Mouse (Mus musculus): ENCODE data around the gene Sstr3. TPM values are rescaled to one million over a fixed set of nuclear protein-coding genes. Genes with fewer than 3 reads are reported as not detected.

The Sstr3 gene
- polyA plus RNA-seq, 1 experiment from 2014 or later = 0.36 TPM

- Histone ChIP-seq H3K9me3 (ENCODE audit: low read length) (no peaks in the 10 kb centered on the region), H3K36me3 (ENCODE audit: insufficient read depth, low read length) (no peaks in the 10 kb centered on the region), H3K4me2 (replicated peaks; ENCODE audit: low read depth, low read length) (no peak overlapping the region; the same call in 1 of the 2 replicates), H3K27ac (ENCODE audit: low read length) (no peak overlapping the region), H3K27me3 (ENCODE audit: insufficient read depth, low read length) (no peaks in the 10 kb centered on the region), H3K4me3 (ENCODE audit: low read length) (no peak overlapping the region), H3K4me1 (ENCODE audit: insufficient read depth, low read length) (peaks cover 45% of the 10 kb centered on the region), H3K9ac (replicated peaks; ENCODE audit: low read length) (no peak overlapping the region)
- 72% methylated on average over 10 of the region's 10 CpGs for WGBS
- ATAC-seq (ENCODE audit: low FRiP score, low TSS enrichment) = no peak
These were observed 11.7 kb downstream of the Sstr3 start for GRCm38 (mm10) chr15:78532566-78533345.

- Histone ChIP-seq H3K9me3 (ENCODE audit: low read length) (no peaks in the 10 kb centered on the region), H3K4me2 (replicated peaks; ENCODE audit: low read depth, low read length) (peak overlapping the region; percentile 56), H3K36me3 (ENCODE audit: insufficient read depth, low read length) (no peaks in the 10 kb centered on the region), H3K9ac (replicated peaks; ENCODE audit: low read length) (peak overlapping the region; percentile 70), H3K4me1 (ENCODE audit: insufficient read depth, low read length) (peaks cover 52% of the 10 kb centered on the region), H3K27me3 (ENCODE audit: insufficient read depth, low read length) (no peaks in the 10 kb centered on the region), H3K27ac (ENCODE audit: low read length) (peak overlapping the region; percentile 85), H3K4me3 (ENCODE audit: low read length) (peak overlapping the region; percentile 45)
- WGBS = 0% methylated on average over 25 of the region's 25 CpGs
- peak; percentile 71 for ATAC-seq (ENCODE audit: low FRiP score, low TSS enrichment)
These were observed 12.5 kb downstream of the Sstr3 start for GRCm38 (mm10) chr15:78531901-78532469.

DNA sequence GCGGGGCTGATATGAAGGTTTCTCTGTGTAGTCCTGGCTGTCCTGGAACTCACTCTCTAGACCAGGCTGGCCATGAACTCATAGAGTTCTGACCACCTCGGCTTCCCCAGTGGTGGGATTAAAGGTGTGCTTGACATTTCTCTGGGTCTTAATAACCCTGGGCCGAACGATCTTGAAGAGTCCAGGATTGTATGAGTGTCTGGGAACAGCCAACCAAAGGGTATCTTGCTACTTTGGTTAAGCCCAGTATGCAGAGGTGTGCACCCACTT is 13.1 kb downstream of the Sstr3 start:
- Histone ChIP-seq H3K9ac (replicated peaks; ENCODE audit: low read length) (peak overlapping the region; percentile 70), H3K4me3 (ENCODE audit: low read length) (peak overlapping the region; percentile 45), H3K4me1 (ENCODE audit: insufficient read depth, low read length) (peaks cover 54% of the 10 kb centered on the region), H3K9me3 (ENCODE audit: low read length) (no peaks in the 10 kb centered on the region), H3K36me3 (ENCODE audit: insufficient read depth, low read length) (no peaks in the 10 kb centered on the region), H3K4me2 (replicated peaks; ENCODE audit: low read depth, low read length) (peak overlapping the region; percentile 56), H3K27ac (ENCODE audit: low read length) (peak overlapping the region; percentile 85), H3K27me3 (ENCODE audit: insufficient read depth, low read length) (no peaks in the 10 kb centered on the region)
- ATAC-seq (ENCODE audit: low FRiP score, low TSS enrichment) = no peak
- 82% methylated on average over 4 of the region's 4 CpGs for WGBS

DNA sequence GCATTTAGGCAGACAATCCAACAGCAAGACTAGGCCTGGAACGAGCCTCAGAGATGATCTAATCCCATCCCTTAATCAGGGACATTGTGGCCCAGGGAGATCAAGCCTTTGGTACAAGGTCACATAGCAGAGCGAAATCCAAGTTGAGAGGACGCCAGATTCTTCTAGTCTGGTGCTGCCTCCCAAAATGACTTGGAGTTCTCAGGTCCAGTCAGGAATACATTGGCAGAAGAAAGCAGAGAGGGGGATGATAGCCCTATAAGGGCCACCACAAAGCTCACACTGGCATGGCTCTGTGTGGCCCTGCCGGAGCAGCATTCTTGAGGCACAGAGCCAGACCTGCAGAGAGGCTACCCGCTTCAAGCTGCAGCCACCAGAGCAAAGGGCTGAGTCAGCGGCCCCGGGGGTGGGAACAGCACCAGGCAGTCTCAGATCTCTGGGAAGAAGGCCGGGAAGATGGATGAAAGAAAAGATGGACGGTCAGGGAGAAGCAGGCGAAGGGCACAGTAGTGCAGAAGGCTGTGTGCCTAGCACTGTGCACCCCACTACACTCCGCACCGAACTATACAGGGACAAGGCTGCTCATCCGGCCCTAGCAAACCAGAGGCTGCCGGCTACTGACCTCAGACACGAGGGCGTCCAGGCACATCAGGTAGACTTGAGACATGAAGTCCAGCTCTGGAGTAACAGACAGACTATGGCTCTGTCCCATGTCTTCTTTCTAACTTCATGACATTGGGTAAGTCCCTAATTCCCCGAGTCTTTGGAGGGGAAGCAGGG is 13.6 kb downstream of the Sstr3 start, which contains the start of gene C1qtnf6:
C1qtnf6 (minus strand) TSS at position 746 of the 780 bp plus-strand sequence.
- 65% methylated on average over 17 of the region's 17 CpGs for WGBS
- peak within 1 kb of the TSS; percentile 70 for H3K9ac ChIP-seq (replicated peaks; ENCODE audit: low read length)

GRCm38 (mm10) chr15:78530141-78530540 is 14.3 kb downstream of the Sstr3 start:
- peak overlapping the region; percentile 88 for H3K27ac ChIP-seq (ENCODE audit: low read length)
- H3K4me3 ChIP-seq (ENCODE audit: low read length) = no peak overlapping the region
- H3K9me3 ChIP-seq (ENCODE audit: low read length) = no peaks in the 10 kb centered on the region
- ATAC-seq (ENCODE audit: low FRiP score, low TSS enrichment) = no peak
- H3K27me3 ChIP-seq (ENCODE audit: insufficient read depth, low read length) = no peaks in the 10 kb centered on the region
- H3K36me3 ChIP-seq (ENCODE audit: insufficient read depth, low read length) = no peaks in the 10 kb centered on the region
- peak overlapping the region; percentile 72; the same call in 1 of the 2 replicates for H3K9ac ChIP-seq (replicated peaks; ENCODE audit: low read length)
- peak overlapping the region; percentile 62 for H3K4me2 ChIP-seq (replicated peaks; ENCODE audit: low read depth, low read length)
- peaks cover 54% of the 10 kb centered on the region for H3K4me1 ChIP-seq (ENCODE audit: insufficient read depth, low read length)
- WGBS = 58% methylated on average over 3 of the region's 3 CpGs

More for the DNA sequence above, 13.6 kb downstream of the Sstr3 start, which contains the start of gene C1qtnf6:
- no peaks in the 10 kb centered on the region for H3K9me3 ChIP-seq (ENCODE audit: low read length)
- no peaks in the 10 kb centered on the region for H3K27me3 ChIP-seq (ENCODE audit: insufficient read depth, low read length)
- ATAC-seq (ENCODE audit: low FRiP score, low TSS enrichment) = no peak
- H3K4me3 ChIP-seq (ENCODE audit: low read length) = peak within 1 kb of the TSS; percentile 45
- no peaks in the 10 kb centered on the region for H3K36me3 ChIP-seq (ENCODE audit: insufficient read depth, low read length)
- H3K4me2 ChIP-seq (replicated peaks; ENCODE audit: low read depth, low read length) = peak within 1 kb of the TSS; percentile 56
- H3K27ac ChIP-seq (ENCODE audit: low read length) = peak within 1 kb of the TSS; percentile 85
- H3K4me1 ChIP-seq (ENCODE audit: insufficient read depth, low read length) = peaks cover 54% of the 10 kb centered on the region

DNA sequence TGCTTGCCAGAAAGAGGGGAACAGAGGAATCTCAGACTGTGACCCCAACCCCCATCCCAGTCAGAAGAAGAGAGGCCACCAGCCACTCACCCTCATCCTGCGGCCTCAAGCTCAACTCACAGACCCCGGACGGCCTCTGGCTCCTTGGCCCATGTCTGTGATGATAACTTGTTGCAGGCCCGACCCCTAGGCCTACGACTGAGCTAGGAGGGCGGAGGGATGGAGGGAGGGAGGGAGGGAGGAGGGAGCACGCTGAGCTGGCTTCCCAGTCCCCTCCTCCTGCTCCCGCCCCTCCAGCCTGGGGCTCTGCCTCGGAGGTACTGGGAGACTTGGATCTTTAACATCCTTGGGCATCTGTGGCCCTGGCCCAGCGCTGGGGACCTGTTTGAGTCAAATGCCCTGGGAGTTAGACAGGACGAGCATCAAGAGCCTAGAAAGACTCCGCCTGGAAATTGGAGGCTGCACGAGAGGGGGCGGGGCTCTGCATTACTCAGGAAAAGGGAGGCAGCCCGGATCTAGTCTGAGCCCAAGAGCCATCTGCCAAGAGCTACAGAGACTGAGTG is 15.0 kb downstream of the Sstr3 start:
- Histone ChIP-seq H3K27ac (ENCODE audit: low read length) (peak overlapping the region; percentile 88), H3K36me3 (ENCODE audit: insufficient read depth, low read length) (no peaks in the 10 kb centered on the region), H3K4me3 (ENCODE audit: low read length) (peak overlapping the region; percentile 44), H3K9me3 (ENCODE audit: low read length) (no peaks in the 10 kb centered on the region), H3K9ac (replicated peaks; ENCODE audit: low read length) (peak overlapping the region; percentile 72), H3K4me1 (ENCODE audit: insufficient read depth, low read length) (peaks cover 54% of the 10 kb centered on the region), H3K27me3 (ENCODE audit: insufficient read depth, low read length) (no peaks in the 10 kb centered on the region), H3K4me2 (replicated peaks; ENCODE audit: low read depth, low read length) (peak overlapping the region; percentile 62)
- peak; percentile 72 for ATAC-seq (ENCODE audit: low FRiP score, low TSS enrichment)
- WGBS = 0% methylated on average over 15 of the region's 15 CpGs

GRCm38 (mm10) chr15:78528726-78529411 is 15.6 kb downstream of the Sstr3 start:
- ATAC-seq (ENCODE audit: low FRiP score, low TSS enrichment) = no peak
- Histone ChIP-seq H3K4me3 (ENCODE audit: low read length) (peak overlapping the region; percentile 44), H3K9ac (replicated peaks; ENCODE audit: low read length) (peak overlapping the region; percentile 72), H3K36me3 (ENCODE audit: insufficient read depth, low read length) (no peaks in the 10 kb centered on the region), H3K4me1 (ENCODE audit: insufficient read depth, low read length) (peaks cover 54% of the 10 kb centered on the region), H3K9me3 (ENCODE audit: low read length) (no peaks in the 10 kb centered on the region), H3K27me3 (ENCODE audit: insufficient read depth, low read length) (no peaks in the 10 kb centered on the region), H3K4me2 (replicated peaks; ENCODE audit: low read depth, low read length) (peak overlapping the region; percentile 62), H3K27ac (ENCODE audit: low read length) (peak overlapping the region; percentile 88)
- WGBS = 33% methylated on average over 11 of the region's 11 CpGs

GRCm38 (mm10) chr15:78527973-78528372 is 16.5 kb downstream of the Sstr3 start:
- Histone ChIP-seq H3K9me3 (ENCODE audit: low read length) (no peaks in the 10 kb centered on the region), H3K27me3 (ENCODE audit: insufficient read depth, low read length) (no peaks in the 10 kb centered on the region), H3K4me2 (replicated peaks; ENCODE audit: low read depth, low read length) (no peak overlapping the region), H3K4me1 (ENCODE audit: insufficient read depth, low read length) (peaks cover 54% of the 10 kb centered on the region), H3K36me3 (ENCODE audit: insufficient read depth, low read length) (no peaks in the 10 kb centered on the region), H3K4me3 (ENCODE audit: low read length) (no peak overlapping the region), H3K9ac (replicated peaks; ENCODE audit: low read length) (no peak overlapping the region), H3K27ac (ENCODE audit: low read length) (peak overlapping the region; percentile 35; the same call in 1 of the 2 replicates)
- no peak for ATAC-seq (ENCODE audit: low FRiP score, low TSS enrichment)
- 72% methylated on average over 7 of the region's 7 CpGs for WGBS

DNA sequence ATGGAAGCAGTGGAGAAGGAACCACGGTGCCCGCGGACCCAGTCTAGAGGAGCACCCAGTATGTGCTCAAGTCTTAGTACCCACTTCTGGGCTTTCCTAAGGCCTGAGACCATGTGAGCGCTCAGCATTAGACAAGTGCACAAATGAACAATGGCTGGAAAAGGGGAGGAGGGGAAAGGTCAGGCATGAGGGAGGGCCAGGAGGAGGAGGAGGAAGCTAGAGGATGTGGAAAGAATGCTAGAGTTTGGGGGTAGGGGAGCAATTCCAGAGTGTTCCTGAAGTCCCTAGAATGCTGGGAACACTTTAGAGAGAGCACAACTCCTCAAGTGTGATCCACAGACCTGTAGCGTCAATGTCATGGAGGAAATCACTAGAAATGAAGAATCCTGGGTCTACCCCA is 20.3 kb downstream of the Sstr3 start:
- Histone ChIP-seq H3K9me3 (ENCODE audit: low read length) (no peaks in the 10 kb centered on the region), H3K27ac (ENCODE audit: low read length) (no peak overlapping the region), H3K36me3 (ENCODE audit: insufficient read depth, low read length) (no peaks in the 10 kb centered on the region), H3K4me1 (ENCODE audit: insufficient read depth, low read length) (peaks cover 22% of the 10 kb centered on the region), H3K4me3 (ENCODE audit: low read length) (no peak overlapping the region), H3K4me2 (replicated peaks; ENCODE audit: low read depth, low read length) (no peak overlapping the region), H3K9ac (replicated peaks; ENCODE audit: low read length) (no peak overlapping the region), H3K27me3 (ENCODE audit: insufficient read depth, low read length) (no peaks in the 10 kb centered on the region)
- no peak for ATAC-seq (ENCODE audit: low FRiP score, low TSS enrichment)
- WGBS = 81% methylated on average over 5 of the region's 5 CpGs

All from kidney, embryonic 16.5 days (tissue).